Mouse (Mus musculus): Measurements from ENCODE around the gene Zbtb3.
A peak's percentile ranks its signal among the peaks of the same experiment; 100 is the strongest.

Gene Zbtb3

GRCm38 (mm10) chr19:8841012-8841411, 38.7 kb downstream of the Zbtb3 start:
- DNase-seq, result peak in 1 of 2 experiments; percentile 44

GRCm38 (mm10) chr19:8842961-8843360, 40.6 kb downstream of the Zbtb3 start:
- DNase-seq, result no peak

GRCm38 (mm10) chr19:8844371-8845129, 42.2 kb downstream of the Zbtb3 start:
- peak; percentile 77 to 82 for DNase-seq

DNA sequence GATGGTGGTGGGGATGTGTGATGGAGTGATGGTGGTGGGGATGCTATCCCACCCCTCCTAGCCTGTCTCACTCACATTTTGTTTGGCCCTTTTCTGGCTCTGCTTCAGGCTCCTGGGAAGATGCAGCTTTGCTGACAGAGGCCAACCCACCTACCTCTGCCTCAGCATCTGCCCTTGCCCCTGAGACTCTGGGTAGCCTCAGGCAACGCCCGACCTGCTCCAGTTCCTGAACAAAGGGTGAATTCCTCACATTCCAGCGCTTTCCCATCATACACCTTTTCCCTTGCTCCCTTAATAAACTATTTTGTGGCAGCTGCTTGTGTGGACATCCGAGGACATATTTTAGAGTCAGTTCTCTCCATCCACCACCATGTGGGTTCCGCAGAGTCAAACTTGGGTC, 46.0 kb downstream of the Zbtb3 start:
- DNase-seq, result no peak

DNA sequence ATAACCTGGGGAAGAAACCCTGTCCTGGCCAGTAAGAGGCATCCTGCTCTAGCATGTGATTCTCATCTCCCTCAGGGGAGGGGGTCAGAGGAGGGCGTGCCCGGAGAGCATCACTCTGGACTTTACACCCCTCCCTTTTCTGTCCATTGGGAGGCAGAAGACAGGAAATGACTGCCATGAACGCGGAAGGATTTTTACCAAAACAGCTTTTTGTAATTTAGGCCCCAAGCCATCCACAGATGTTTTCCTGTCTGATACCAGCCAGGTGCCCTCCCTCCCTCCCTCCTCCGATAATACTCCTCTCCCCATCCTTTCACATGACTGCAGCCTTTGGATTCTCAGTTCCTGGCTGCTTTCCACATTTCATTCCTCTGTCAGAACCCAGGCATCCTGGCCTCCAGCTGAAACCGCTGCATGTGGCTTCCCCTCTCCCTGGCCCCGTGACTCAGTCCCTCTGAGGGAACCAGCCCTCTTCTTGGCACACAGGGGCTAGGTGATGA, 48.1 kb downstream of the Zbtb3 start, which contains the start of gene Lrrn4cl:
Lrrn4cl (plus strand) TSS at position 367 of the 500 bp plus-strand sequence.
- peak in 1 of 2 experiments; percentile 28 for DNase-seq

DNA sequence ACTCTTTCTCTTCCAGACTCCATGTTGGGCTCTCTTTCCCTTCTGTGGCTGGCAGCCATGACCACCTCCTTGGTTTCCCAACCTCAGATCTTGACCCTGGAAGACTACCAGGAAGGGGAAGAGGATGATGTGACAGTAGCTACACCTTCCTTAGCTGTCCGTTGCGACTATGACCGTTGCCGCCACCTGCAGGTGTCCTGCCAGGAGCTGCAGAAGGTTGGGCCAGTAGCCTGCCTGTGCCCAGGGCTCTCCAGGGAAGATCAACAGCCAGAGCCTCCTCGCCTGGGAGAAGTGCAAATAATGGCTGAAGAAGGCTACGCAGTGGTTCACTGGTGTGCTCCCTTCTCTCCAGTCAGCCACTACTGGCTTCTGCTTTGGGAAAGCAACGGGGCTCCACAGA, 49.3 kb downstream of the Zbtb3 start:
- DNase-seq, result no peak

DNA sequence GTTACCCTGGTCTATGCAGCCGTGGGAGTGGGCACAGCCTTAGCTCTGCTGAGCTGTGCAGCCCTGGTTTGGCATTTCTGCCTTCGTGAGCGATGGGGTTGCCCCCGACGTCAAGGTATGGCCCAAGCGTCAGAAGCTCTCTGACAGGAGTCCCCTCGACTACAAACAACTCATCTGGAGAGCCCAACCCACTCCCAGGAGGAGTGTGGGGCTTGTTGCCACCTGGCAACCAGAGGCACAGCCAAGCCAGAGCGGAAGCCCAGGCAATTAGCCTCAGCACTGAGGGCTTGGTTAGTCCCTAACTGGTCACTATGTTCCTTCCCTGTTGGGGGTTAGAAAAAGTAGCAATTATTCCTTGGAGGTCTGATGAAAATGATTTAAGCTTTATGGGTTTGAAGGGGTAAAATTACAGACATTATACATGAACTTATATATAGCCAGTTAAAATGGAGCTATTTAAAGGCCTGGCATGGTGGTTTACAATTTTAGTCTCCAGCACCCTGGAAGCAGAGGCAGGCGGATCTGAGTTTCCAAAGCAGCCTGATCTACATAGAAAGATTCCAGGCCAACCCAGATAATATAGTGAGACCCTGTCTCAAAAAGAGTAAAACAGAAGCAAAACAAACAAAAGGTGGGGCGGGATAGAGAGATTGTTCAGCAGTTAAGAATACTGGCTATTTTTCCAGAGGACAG, 50.0 kb downstream of the Zbtb3 start:
- DNase-seq, result no peak

GRCm38 (mm10) chr19:8853117-8853516, 50.8 kb downstream of the Zbtb3 start:
- DNase-seq, result no peak
